Mouse (Mus musculus) spleen, adult 2 months (tissue): ENCODE data around the gene Efnb1.

Source experiments
- CTCF ChIP-seq: fragments of 200-500 bp; IDR thresholded peaks from 2 replicates; pipeline ENCODE4 v1.5.1; 2011; ENCODE audit warnings: mild to moderate bottlenecking, inconsistent platforms; ENCODE audit not compliant: insufficient read depth, insufficient read length, insufficient replicate concordance; ENCODE audit errors: extremely low read depth
- POLR2A ChIP-seq: fragments of 200-500 bp; IDR thresholded peaks from 2 replicates; pipeline ENCODE4 v1.6.1; 2011; ENCODE audit warnings: low read depth, low read length, inconsistent platforms

DNA sequence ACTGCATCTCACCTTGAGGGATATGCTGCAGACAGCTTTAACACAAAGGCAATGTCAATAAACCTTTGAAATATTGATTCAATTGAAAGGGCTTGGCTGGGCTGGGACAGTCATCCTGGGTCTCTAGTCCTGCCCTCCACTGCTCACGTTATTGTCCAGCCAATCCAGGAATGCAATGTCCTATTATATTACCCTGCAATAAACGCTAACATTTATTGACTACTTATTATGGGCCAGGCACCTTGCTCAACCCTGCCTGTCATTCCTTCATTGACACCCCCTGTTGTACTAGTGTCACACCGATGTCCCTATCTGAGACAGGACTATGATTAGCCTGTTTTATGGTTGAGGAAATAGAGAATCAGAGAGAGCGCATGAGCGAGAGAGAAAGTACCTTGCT lies 18.4 kb downstream of the Efnb1 start:
- TF ChIP-seq CTCF: no peak
- TF ChIP-seq POLR2A: no peak
